Mouse (Mus musculus) lung, adult 18-20 months (tissue): ENCODE data around the gene Crhbp.
A peak's percentile ranks its signal among the peaks of the same experiment; 100 is the strongest.

Experiments used
- DNase-seq, 2 experiments: peaks; one replicate each; pipeline ENCODE4 v3.0.0; 2022; ENCODE audit warnings: mixed read lengths in 2 of 2

The Crhbp gene

DNA sequence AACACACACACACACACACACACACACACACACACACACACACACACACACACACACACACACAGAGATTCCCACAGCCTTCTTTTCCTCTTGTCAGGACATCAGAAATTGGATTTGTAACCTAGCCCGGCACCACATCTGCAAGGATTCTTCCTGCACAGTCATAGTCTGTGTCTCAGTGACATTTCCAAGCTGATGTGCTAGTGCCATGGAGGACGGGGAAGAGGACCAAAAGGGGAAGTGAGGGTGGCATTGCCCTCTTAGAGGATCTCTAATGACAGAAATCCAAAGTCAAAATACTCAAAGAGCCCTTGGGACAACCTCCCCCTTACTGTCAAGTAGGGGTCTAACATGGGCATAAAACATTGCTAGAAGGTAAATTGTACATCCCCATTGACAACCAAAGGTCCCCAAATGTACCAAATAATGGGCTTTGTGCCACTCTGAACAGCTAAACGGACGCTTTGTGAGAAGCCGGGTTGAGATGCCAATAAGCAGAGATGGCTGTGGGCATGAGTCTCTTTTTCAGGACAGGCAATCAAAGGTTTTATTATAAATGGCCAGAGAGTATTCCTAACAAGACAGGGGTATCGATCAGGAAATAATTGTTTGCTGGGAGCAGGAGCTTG lies 26.0 kb downstream of the Crhbp start:
- no peak for DNase-seq

DNA sequence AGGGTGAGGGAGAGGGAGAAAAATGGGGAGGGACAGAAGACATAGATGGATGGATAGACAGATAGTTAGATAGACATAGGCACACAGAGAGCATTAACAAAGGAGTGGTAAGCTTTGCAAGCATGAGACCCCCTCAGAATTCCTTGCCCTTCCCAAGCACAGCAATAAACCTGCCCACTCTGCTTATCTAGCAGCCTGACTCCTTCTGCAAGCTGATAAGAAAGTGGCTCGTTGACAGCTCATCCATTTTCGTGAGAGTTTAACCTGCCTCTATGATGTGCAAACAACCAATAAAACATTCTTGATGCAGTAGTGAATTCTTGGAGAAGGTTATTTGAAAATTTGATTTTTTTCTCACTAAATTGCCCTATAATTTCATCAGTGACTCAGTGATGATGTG lies 32.5 kb downstream of the Crhbp start:
- DNase-seq, result no peak

DNA sequence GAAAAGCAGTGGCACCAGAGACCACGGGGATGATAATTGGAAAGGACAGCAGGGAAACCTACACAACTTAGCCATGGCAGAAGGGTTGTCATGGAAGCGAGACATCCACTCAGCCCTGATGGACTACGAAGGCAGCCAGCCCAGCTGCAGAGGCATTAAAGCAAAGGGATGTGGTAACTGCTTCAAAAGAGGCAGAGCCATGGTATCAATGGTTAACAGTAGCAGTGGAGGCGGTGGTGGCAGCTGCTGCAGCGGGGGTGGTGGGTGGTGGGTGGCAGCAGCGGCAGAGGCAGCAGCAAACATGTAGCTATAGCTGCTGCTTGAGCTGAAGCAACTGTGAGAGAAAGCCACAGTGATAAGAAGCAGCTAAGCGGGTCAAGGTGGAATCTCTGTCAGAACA lies 51.5 kb downstream of the Crhbp start:
- DNase-seq, result no peak

DNA sequence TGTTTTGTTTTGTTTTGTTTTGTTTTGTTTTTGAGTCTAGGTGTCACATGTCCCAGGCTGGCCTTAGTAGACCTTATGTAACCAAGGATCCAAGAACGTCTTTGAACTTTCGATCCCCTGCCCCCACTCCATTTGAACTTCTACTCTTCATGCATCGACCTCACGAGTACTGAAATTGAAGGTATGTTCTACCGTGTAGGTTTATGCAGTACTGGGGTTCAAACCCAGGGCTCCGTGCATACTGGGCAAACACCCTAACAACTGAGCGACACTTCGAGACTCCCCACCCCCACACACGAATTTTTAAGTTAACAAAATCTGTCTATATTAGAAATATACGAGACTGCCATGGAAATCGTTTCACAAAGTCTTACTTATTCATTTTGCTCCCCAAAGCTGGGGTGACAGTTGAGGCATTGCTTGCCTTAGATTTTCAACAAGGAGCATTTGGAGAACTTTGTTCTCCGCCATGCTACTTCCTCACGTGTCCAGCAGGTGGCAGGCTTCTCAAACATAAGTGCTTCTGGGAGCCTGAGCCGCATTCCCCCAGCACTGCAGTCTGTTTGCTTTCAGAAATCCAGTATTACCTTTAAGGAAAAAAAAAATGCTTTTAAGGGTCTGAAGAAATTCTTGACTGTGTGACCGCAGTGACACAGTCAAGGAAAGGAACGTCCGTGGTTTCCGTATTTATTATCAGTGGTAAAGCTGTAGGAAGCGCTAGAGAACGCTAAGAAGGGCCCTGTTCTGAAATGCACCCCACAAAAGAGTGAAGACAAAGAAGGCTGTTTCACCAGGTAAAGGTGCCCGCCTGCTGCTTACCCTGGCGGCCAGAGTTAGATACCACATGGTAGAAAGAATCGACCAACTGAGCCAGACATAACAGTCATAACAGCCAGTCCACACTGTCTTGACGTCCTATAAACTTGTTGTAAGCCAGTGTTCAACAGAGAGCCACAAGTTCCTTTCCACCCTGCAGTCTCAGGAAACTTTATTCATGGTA lies 54.6 kb downstream of the Crhbp start:
- peak; percentile 67 to 69 for DNase-seq

DNA sequence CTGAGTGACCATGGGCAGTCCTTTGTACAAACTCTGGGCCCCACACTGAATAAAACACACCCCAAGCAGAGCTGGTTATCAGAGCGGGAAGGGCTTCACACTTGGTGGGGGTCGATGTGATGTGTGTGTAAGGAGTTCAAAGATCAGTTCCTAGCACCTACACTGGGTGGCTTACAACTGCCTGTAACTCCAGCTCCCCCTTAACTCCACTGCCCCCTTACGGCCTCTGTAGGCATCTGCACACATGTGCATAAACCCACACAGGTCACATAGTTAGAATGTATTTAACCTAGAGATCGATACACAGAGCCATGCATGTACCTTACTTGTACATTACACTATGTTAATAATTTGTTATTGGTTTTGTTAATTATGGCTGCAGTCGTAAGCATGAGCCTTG lies 56.5 kb downstream of the Crhbp start:
- no peak for DNase-seq

DNA sequence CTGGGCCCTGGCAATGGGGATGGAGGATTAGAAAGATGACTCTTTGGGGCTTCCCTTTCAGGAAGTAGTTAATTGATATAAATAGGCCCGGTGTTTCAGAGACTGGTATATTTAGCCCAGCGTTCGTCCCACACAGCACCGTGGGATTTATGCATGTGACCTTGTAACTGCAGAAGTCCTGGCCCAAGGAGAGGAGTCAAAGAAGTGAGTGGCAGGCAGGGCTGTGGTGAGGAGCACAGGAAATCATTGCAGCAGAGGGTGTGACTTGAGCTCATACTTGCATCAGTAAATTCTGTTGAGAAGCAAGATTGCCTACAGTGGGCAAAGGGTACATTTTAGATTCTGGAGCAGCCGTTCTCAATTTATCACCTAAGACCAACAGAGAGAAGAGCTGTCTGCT lies 62.3 kb downstream of the Crhbp start:
- no peak for DNase-seq
